Mouse (Mus musculus): ENCODE measurements around the gene Zcchc9.

Zcchc9 gene

DNA sequence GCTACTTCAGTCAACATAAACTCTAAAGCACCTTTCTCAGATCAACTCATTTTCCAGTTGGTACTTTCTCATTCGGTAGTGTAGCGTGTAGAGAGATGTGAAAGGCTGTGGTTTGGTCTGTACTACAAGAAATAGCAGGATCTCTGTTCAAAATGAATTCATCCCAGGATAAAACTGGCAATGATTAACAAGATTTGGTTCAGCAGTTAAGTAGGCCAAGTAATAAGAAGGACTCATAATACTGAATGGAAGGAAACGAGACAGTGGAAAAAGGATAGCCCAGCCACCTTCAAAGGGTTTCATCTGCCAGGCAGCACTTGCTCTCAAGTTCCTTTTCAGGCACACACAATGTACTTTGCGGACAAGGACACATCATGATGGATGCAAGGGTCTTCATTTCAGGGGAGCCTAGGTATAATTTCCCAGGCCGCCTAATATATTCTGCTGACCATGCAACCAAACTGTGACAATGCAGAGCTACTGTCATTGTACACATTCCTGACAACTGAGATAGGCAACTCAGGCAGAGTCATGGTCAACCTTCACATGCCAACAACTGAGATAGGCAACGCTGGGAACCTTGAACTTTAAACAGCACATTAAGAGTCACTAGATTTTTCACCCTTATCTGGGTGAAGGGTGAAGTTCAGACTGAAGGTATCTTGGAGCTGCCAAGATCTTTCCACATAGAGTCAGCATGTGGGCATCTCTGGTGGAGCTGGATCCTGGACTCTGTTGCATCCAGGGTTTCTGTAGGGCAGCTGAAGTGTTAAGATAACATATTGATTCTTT is 45.7 kb downstream of the Zcchc9 start:
- DNase-seq (ENCODE audit: low spot score in 2 of 2), result no peak

GRCm38 (mm10) chr13:91760302-91761050 is 47.0 kb downstream of the Zcchc9 start:
- no peak for DNase-seq (ENCODE audit: low spot score in 2 of 2)

DNA sequence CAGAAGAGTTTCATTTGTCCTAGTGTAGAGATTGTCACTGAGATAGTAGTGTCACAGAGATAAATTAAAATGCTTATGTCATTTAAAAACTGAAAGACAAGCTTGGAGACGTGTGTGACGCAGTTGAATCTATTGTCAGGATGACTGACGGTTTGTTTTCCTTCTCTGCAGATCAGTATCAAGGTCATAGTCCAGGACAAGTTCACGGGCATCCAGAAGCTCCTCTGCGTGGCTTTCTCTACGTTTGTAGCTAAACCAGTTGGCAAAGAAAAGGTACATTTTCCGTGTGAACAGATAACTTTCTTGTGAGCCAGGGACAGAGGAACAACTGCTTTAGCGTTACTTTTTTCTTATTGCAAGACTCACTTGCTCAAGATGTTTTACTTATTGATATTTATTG is 47.7 kb downstream of the Zcchc9 start:
- no peak for DNase-seq (ENCODE audit: low spot score in 2 of 2)

- DNase-seq (ENCODE audit: low spot score in 2 of 2), result no peak
Measured at GRCm38 (mm10) chr13:91758316-91759048, 49.0 kb downstream of the Zcchc9 start.

DNA sequence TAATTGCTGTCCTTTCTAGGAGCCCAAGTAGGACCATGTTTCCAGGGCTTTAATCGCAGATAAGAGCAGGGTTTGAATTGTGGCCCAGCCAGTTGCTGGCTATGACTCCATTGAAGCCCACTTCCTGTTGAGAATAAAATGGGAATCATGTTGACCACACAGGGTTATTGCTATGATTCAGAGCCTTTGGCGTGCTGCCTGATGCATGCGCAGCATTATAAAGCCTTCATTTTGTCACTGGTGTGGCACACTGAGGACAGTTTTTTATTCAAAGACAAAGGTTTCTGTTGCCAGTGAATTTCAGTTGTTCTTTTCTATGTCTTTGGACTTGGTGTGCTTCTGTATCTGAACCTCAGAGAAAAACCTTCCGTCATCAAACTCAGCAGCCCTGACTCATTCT is 51.3 kb downstream of the Zcchc9 start:
- no peak for DNase-seq (ENCODE audit: low spot score in 2 of 2)

GRCm38 (mm10) chr13:91754762-91755161 is 52.7 kb downstream of the Zcchc9 start:
- DNase-seq (ENCODE audit: low spot score in 2 of 2), result no peak

- DNase-seq (ENCODE audit: low spot score in 2 of 2), result no peak
Measured at GRCm38 (mm10) chr13:91753724-91754123, 53.8 kb downstream of the Zcchc9 start.

- no peak for DNase-seq (ENCODE audit: low spot score in 2 of 2)
Measured at GRCm38 (mm10) chr13:91749981-91750380, 57.5 kb downstream of the Zcchc9 start.

- DNase-seq (ENCODE audit: low spot score in 2 of 2), result no peak
Measured at GRCm38 (mm10) chr13:91748401-91748800, 59.1 kb downstream of the Zcchc9 start.

Data from heart, adult 9 months (tissue).